Mouse (Mus musculus) CH12.LX (cell line): Measurements from ENCODE around the gene Dcbld1. TPM values are rescaled to one million over a fixed set of nuclear protein-coding genes. Genes with fewer than 3 reads are reported as not detected.

Experiments
- DNase-seq: peaks from one replicate; pipeline ENCODE4 v3.0.0-alpha.2; 2013; ENCODE audit errors: extremely low read depth
- H3K27ac ChIP-seq: 2 replicates; pipeline ENCODE4 v1.5.1; 2012; ENCODE audit warnings: low read depth, mild to moderate bottlenecking, control low read depth, moderate library complexity; ENCODE audit not compliant: insufficient read depth
- H3K27me3 ChIP-seq: replicated peaks from 2 replicates; pipeline ENCODE3; 2012; ENCODE audit warnings: inconsistent platforms
- H3K36me3 ChIP-seq, 2 experiments: replicated peaks in 1 of 2; 2 replicates each; pipeline versions ENCODE3 to v1.6.1; 2012; ENCODE audit warnings: inconsistent platforms in 1 of 2, low read length in 1 of 2, mild to moderate bottlenecking in 1 of 2, mixed read lengths in 1 of 2, moderate library complexity in 1 of 2; ENCODE audit not compliant: control insufficient read depth in 1 of 2, insufficient read depth in 1 of 2
- H3K4me1 ChIP-seq, 2 experiments: 2 replicates each; pipeline ENCODE4 v1.6.1; 2012; ENCODE audit warnings: inconsistent platforms in 1 of 2, moderate library complexity in 1 of 2; ENCODE audit not compliant: insufficient read depth in 2 of 2, control insufficient read depth in 1 of 2
- H3K4me2 ChIP-seq: 2 replicates; pipeline ENCODE4 v1.6.1; 2012; ENCODE audit warnings: low read depth, mild to moderate bottlenecking, control low read depth; ENCODE audit not compliant: poor library complexity, insufficient read depth, severe bottlenecking
- H3K4me3 ChIP-seq, 3 experiments: fragments of 150-350 bp in 1 of 3; sonication (generic) in 1 of 3; replicated peaks in 1 of 3; 2 replicates each; pipeline versions ENCODE3 to v1.5.1; 2011 to 2012; ENCODE audit warnings: low read depth in 2 of 3, low read length in 2 of 3, mild to moderate bottlenecking in 2 of 3, moderate library complexity in 2 of 3, control low read depth in 1 of 3, improper control_type of control experiment in 1 of 3, inconsistent platforms in 1 of 3, mixed read lengths in 1 of 3; ENCODE audit not compliant: poor library complexity in 1 of 3
- H3K79me2 ChIP-seq: replicated peaks from 2 replicates; pipeline ENCODE4 v1.6.1; 2012; ENCODE audit warnings: mild to moderate bottlenecking, moderate library complexity; ENCODE audit not compliant: control insufficient read depth, poor library complexity, insufficient read depth, severe bottlenecking; ENCODE audit errors: extremely low read depth
- H3K9ac ChIP-seq: 2 replicates; pipeline ENCODE4 v1.6.1; 2012; ENCODE audit warnings: low read depth, mild to moderate bottlenecking, control low read depth, moderate library complexity; ENCODE audit not compliant: insufficient read depth
- H3K9me3 ChIP-seq: replicated peaks from 2 replicates; pipeline ENCODE3; 2012; ENCODE audit warnings: low read length, inconsistent platforms, mixed read lengths
- BHLHE40 ChIP-seq: IDR thresholded peaks from 2 replicates; pipeline ENCODE4 v1.6.1; 2011; ENCODE audit warnings: mild to moderate bottlenecking, low read depth, low read length, improper control_type of control experiment
- CHD1 ChIP-seq: IDR thresholded peaks from 2 replicates; pipeline ENCODE4 v1.6.1; 2012; ENCODE audit warnings: low read depth, low read length, improper control_type of control experiment, inconsistent platforms
- CHD2 ChIP-seq: IDR thresholded peaks from 2 replicates; pipeline ENCODE4 v1.6.1; 2011; ENCODE audit warnings: low read length, improper control_type of control experiment
- E2F4 ChIP-seq: IDR thresholded peaks from 2 replicates; pipeline ENCODE4 v1.6.1; 2011; ENCODE audit warnings: low read depth, low read length, improper control_type of control experiment; ENCODE audit not compliant: insufficient replicate concordance
- EP300 ChIP-seq: IDR thresholded peaks from 2 replicates; pipeline ENCODE4 v1.6.1; 2011; ENCODE audit warnings: low read length, improper control_type of control experiment
- ETS1 ChIP-seq: conservative IDR thresholded peaks from 2 replicates; pipeline ENCODE4 v1.6.1; 2012; ENCODE audit warnings: low read depth, mild to moderate bottlenecking, inconsistent platforms, low read length, improper control_type of control experiment, moderate library complexity
- GABPA ChIP-seq: IDR thresholded peaks from 2 replicates; pipeline ENCODE4 v1.6.1; 2012; ENCODE audit warnings: low read depth, low read length, improper control_type of control experiment, inconsistent platforms; ENCODE audit not compliant: insufficient replicate concordance
- JUND ChIP-seq: conservative IDR thresholded peaks from 2 replicates; pipeline ENCODE4 v1.6.1; 2011; ENCODE audit warnings: low read depth, low read length, improper control_type of control experiment
- KAT2A ChIP-seq: IDR thresholded peaks from 2 replicates; pipeline ENCODE4 v1.6.1; 2012; ENCODE audit warnings: low read length, improper control_type of control experiment, inconsistent platforms; ENCODE audit not compliant: insufficient replicate concordance
- MAFK ChIP-seq: IDR thresholded peaks from 2 replicates; pipeline ENCODE4 v1.6.1; 2011; ENCODE audit warnings: low read length, improper control_type of control experiment; ENCODE audit not compliant: insufficient replicate concordance
- MAZ ChIP-seq: IDR thresholded peaks from 2 replicates; pipeline ENCODE4 v1.6.1; 2012; ENCODE audit warnings: low read depth, mild to moderate bottlenecking, inconsistent platforms, low read length, improper control_type of control experiment, moderate library complexity
- MXI1 ChIP-seq: IDR thresholded peaks from 2 replicates; pipeline ENCODE4 v1.6.1; 2011; ENCODE audit warnings: mild to moderate bottlenecking, low read depth, low read length, improper control_type of control experiment
- NELFE ChIP-seq: IDR thresholded peaks from 2 replicates; pipeline ENCODE4 v1.6.1; 2011; ENCODE audit warnings: low read depth, low read length, improper control_type of control experiment
- NRF1 ChIP-seq: IDR thresholded peaks from 2 replicates; pipeline ENCODE4 v1.6.1; 2014; ENCODE audit warnings: low read depth, mild to moderate bottlenecking, inconsistent platforms, low read length, improper control_type of control experiment, moderate library complexity
- PAX5 ChIP-seq: IDR thresholded peaks from 2 replicates; pipeline ENCODE4 v1.6.1; 2012; ENCODE audit warnings: low read length, inconsistent platforms, mixed read lengths
- POLR2A ChIP-seq: IDR thresholded peaks from 2 replicates; pipeline ENCODE4 v1.6.1; 2011; ENCODE audit warnings: low read depth, mild to moderate bottlenecking, improper control_type of control experiment, low read length
- POLR2AphosphoS2 ChIP-seq: IDR thresholded peaks from 2 replicates; pipeline ENCODE4 v1.6.1; 2011; ENCODE audit warnings: low read depth, low read length, improper control_type of control experiment
- RAD21 ChIP-seq: IDR thresholded peaks from 2 replicates; pipeline ENCODE4 v1.6.1; 2011; ENCODE audit warnings: low read depth, mild to moderate bottlenecking, low read length, improper control_type of control experiment, moderate library complexity
- RCOR1 ChIP-seq: conservative IDR thresholded peaks from 2 replicates; pipeline ENCODE4 v1.6.1; 2012; ENCODE audit warnings: low read depth, mild to moderate bottlenecking, inconsistent platforms, low read length, improper control_type of control experiment
- SIN3A ChIP-seq: IDR thresholded peaks from 2 replicates; pipeline ENCODE4 v1.6.1; 2012; ENCODE audit warnings: low read length, improper control_type of control experiment, inconsistent platforms
- SMC3 ChIP-seq: IDR thresholded peaks from 2 replicates; pipeline ENCODE4 v1.6.1; 2011; ENCODE audit warnings: low read depth, low read length, improper control_type of control experiment
- TCF12 ChIP-seq: IDR thresholded peaks from 2 replicates; pipeline ENCODE4 v1.6.1; 2014; ENCODE audit warnings: low read depth, mild to moderate bottlenecking, inconsistent platforms, low read length, improper control_type of control experiment
- USF2 ChIP-seq: conservative IDR thresholded peaks from 2 replicates; pipeline ENCODE4 v1.6.1; 2011; ENCODE audit warnings: low read depth, low read length, improper control_type of control experiment
- ZC3H11A ChIP-seq: IDR thresholded peaks from 2 replicates; pipeline ENCODE4 v1.6.1; 2012; ENCODE audit warnings: low read depth, mild to moderate bottlenecking, inconsistent platforms, low read length, improper control_type of control experiment
- ZNF384 ChIP-seq: IDR thresholded peaks from 2 replicates; pipeline ENCODE4 v1.6.1; 2012; ENCODE audit warnings: low read depth, low read length, improper control_type of control experiment, inconsistent platforms
- dilution Hi-C: fragments of 300-500 bp; cut with MboI; formaldehyde crosslinking; loops from 2 replicates; pipeline ENCODE4 v1.14.3; 2020; ENCODE audit warnings: low sequenced_read_pairs; ENCODE audit not compliant: extremely low pct_unique_long_range_greater_than_20kb, extremely low pct_ligation_motif_present
- in situ Hi-C: fragments of 300-500 bp; cut with MboI; formaldehyde crosslinking; loops from 3 replicates; pipeline ENCODE4 v1.14.3; 2019; ENCODE audit warnings: low sequenced_read_pairs, low pct_ligation_motif_present, low pct_unique_long_range_greater_than_20kb, mixed read lengths
- polyA plus RNA-seq: library from polyadenylated mRNA; unstranded; fragments of >175 nt; gene quantifications from 2 replicates; pipeline ENCODE4 v1.2.1, GENCODE M21; 2012; ENCODE audit warnings: low read depth; ENCODE audit not compliant: insufficient read length
- total RNA-seq, 2 experiments: library from RNA; depleted of rRNA; stranded (reverse); fragments of 300-350 nt in 1 of 2; fragments of >200 nt in 1 of 2; gene quantifications; 2 replicates each; pipeline ENCODE4 v1.2.3; 2012 to 2014

The Dcbld1 gene
- total and polyA plus RNA-seq, 3 experiments, result 0.93 to 3.5 (median 2.7) TPM

- no peak for DNase-seq
- no peaks in the 10 kb centered on the region for H3K79me2 ChIP-seq
- peaks cover 0 to 4% of the 10 kb centered on the region in 2 experiments; a peak in 2 of 4 replicates for H3K4me1 ChIP-seq
- H3K27ac ChIP-seq, result no peak overlapping the region
- in situ Hi-C loops, result no loop called here
- dilution Hi-C loops, result no loop called here
- no peak overlapping the region for H3K4me3 ChIP-seq
- H3K36me3 ChIP-seq, result peaks cover 0 to 9% of the 10 kb centered on the region in 2 experiments
- no peak overlapping the region for H3K9ac ChIP-seq
- no peak for TF ChIP-seq ZC3H11A
- TF ChIP-seq E2F4, result no peak
- TF ChIP-seq EP300, result no peak
- no peak for TF ChIP-seq JUND
- no peak for TF ChIP-seq USF2
- no peak for TF ChIP-seq MAZ
- TF ChIP-seq TCF12, result no peak
- no peak for TF ChIP-seq SMC3
- no peak for TF ChIP-seq MAFK
- no peak for TF ChIP-seq BHLHE40
- TF ChIP-seq RAD21, result no peak
- TF ChIP-seq POLR2AphosphoS2, result no peak
- no peak for TF ChIP-seq SIN3A
- TF ChIP-seq NRF1, result no peak
- H3K27me3 ChIP-seq, result no peaks in the 10 kb centered on the region
- no peaks in the 10 kb centered on the region for H3K9me3 ChIP-seq
- no peak overlapping the region for H3K4me2 ChIP-seq
Observed at GRCm38 (mm10) chr10:52319506-52320286, 86.3 kb downstream of the Dcbld1 start.

GRCm38 (mm10) chr10:52321918-52322317 lies 88.5 kb downstream of the Dcbld1 start:
- H3K79me2 ChIP-seq, result no peaks in the 10 kb centered on the region
- H3K4me2 ChIP-seq, result no peak overlapping the region
- no peak overlapping the region for H3K27ac ChIP-seq
- no peak overlapping the region for H3K4me3 ChIP-seq
- no peak overlapping the region for H3K9ac ChIP-seq
- H3K36me3 ChIP-seq, result peaks cover 0 to 9% of the 10 kb centered on the region in 2 experiments
- in situ Hi-C loops, result no loop called here
- no peaks in the 10 kb centered on the region for H3K27me3 ChIP-seq
- dilution Hi-C loops, result no loop called here
- no peak for DNase-seq
- H3K9me3 ChIP-seq, result no peaks in the 10 kb centered on the region
- peaks cover 0 to 4% of the 10 kb centered on the region in 2 experiments; a peak in 1 of 4 replicates for H3K4me1 ChIP-seq
- TF ChIP-seq NELFE (no peak), RCOR1 (no peak), PAX5 (no peak), MXI1 (no peak), GABPA (no peak), TCF12 (no peak), ETS1 (no peak), POLR2A (no peak), CHD2 (no peak), CHD1 (no peak), ZNF384 (no peak), EP300 (no peak), KAT2A (no peak), BHLHE40 (no peak)
- TF ChIP-seq, all 38 proteins: peak for 0
